Mouse (Mus musculus): Measurements from ENCODE around the gene Cenpk.
"Not testable (repeated sequence)": the region's sequence is repeated elsewhere in the genome, so short reads cannot be mapped to it uniquely, and the experiment has no call there.

Gene Cenpk

GRCm38 (mm10) chr13:104228384-104229066 is at the start of gene Cenpk, which contains the start of gene Ppwd1:
Gene Cenpk, plus strand, starts transcription at chr13:104228611.
Gene Ppwd1, minus strand, starts transcription at chr13:104228843.
- DNase-seq: peak; percentile 96

GRCm38 (mm10) chr13:104178650-104179121 is 49.7 kb upstream of the Cenpk start, which contains the start of gene Trim23:
Gene Trim23, plus strand, starts transcription at chr13:104178797.
- peak; percentile 98 for DNase-seq

- DNase-seq: no peak
These were observed 49.1 kb upstream of the Cenpk start for GRCm38 (mm10) chr13:104179176-104179888.

- DNase-seq: no peak
These were observed 41.1 kb upstream of the Cenpk start for GRCm38 (mm10) chr13:104187357-104187756.

- DNase-seq: not testable (repeated sequence)
These were observed 32.5 kb upstream of the Cenpk start for GRCm38 (mm10) chr13:104195891-104196290.

- no peak for DNase-seq
These were observed 24.1 kb upstream of the Cenpk start for GRCm38 (mm10) chr13:104204313-104204712.

- DNase-seq: no peak
These were observed 933 bp upstream of the Cenpk start for GRCm38 (mm10) chr13:104227478-104227877.

- DNase-seq: no peak
These were observed 770 bp downstream of the Cenpk start for GRCm38 (mm10) chr13:104229181-104229580.

GRCm38 (mm10) chr13:104258997-104259396 is 30.6 kb downstream of the Cenpk start:
- no peak for DNase-seq

- peak; percentile 64 for DNase-seq
These were observed 56.6 kb downstream of the Cenpk start for GRCm38 (mm10) chr13:104285031-104285431.

GRCm38 (mm10) chr13:104285737-104286311 is 57.4 kb downstream of the Cenpk start:
- DNase-seq: peak; percentile 72

GRCm38 (mm10) chr13:104286336-104286735 is 57.9 kb downstream of the Cenpk start:
- DNase-seq: peak; percentile 24

- DNase-seq: peak; percentile 96
These were observed 58.5 kb downstream of the Cenpk start for GRCm38 (mm10) chr13:104286897-104287309.

GRCm38 (mm10) chr13:104287366-104288225 is 59.2 kb downstream of the Cenpk start, which contains the start of gene Adamts6:
Gene Adamts6, plus strand, starts transcription at chr13:104287835.
- peak; percentile 31 for DNase-seq

- DNase-seq: peak; percentile 63
These were observed 59.9 kb downstream of the Cenpk start for GRCm38 (mm10) chr13:104288226-104288859.

GRCm38 (mm10) chr13:104289176-104289575 is 60.8 kb downstream of the Cenpk start:
- no peak for DNase-seq

- DNase-seq: no peak
These were observed 67.1 kb downstream of the Cenpk start for GRCm38 (mm10) chr13:104295472-104295871.

All from kidney, adult 9 months (tissue).